Mouse (Mus musculus) lung, embryonic 15.5 days (tissue): ENCODE measurements around the gene Nap1l4. TPM values are rescaled to one million over a fixed set of nuclear protein-coding genes. Genes with fewer than 3 reads are reported as not detected.

ENCODE experiments used
- ATAC-seq: fragments of 200-750 bp; cut with Nextera tagmentation; 2 replicates; pipeline ENCODE4 v1.8.0; 2017; ENCODE audit warnings: moderate number of reproducible peaks, borderline replicate concordance; ENCODE audit not compliant: low FRiP score, low TSS enrichment; ENCODE audit errors: extremely low read depth
- H3K27ac ChIP-seq: fragments of 300-500 bp; sonication (generic); 2 replicates; pipeline ENCODE4 v1.5.1; 2015; ENCODE audit warnings: moderate library complexity, mild to moderate bottlenecking, inconsistent platforms
- H3K27me3 ChIP-seq: fragments of 300-500 bp; sonication (generic); 2 replicates; pipeline ENCODE4 v1.6.1; 2015; ENCODE audit warnings: inconsistent platforms
- H3K36me3 ChIP-seq: fragments of 300-500 bp; sonication (generic); 2 replicates; pipeline ENCODE4 v1.6.1; 2015; ENCODE audit warnings: inconsistent platforms
- H3K4me1 ChIP-seq: fragments of 300-500 bp; sonication (generic); 2 replicates; pipeline ENCODE4 v1.6.1; 2015; ENCODE audit warnings: inconsistent platforms
- H3K4me2 ChIP-seq: fragments of 300-500 bp; sonication (generic); 2 replicates; pipeline ENCODE4 v1.6.1; 2015; ENCODE audit warnings: inconsistent platforms, mild to moderate bottlenecking, moderate library complexity
- H3K4me3 ChIP-seq: fragments of 300-500 bp; sonication (generic); 2 replicates; pipeline ENCODE4 v1.5.1; 2015; ENCODE audit warnings: mild to moderate bottlenecking, inconsistent platforms
- H3K9ac ChIP-seq: fragments of 300-500 bp; sonication (generic); 2 replicates; pipeline ENCODE4 v1.6.1; 2015; ENCODE audit warnings: inconsistent platforms
- H3K9me3 ChIP-seq: fragments of 300-500 bp; sonication (generic); 2 replicates; pipeline ENCODE4 v1.6.1; 2016; ENCODE audit warnings: inconsistent platforms
- WGBS: fragments of 180-500 bp; shearing (Covaris S2); methylation state at CpG from one replicate; pipeline ENCODE4 v1.1.7; 2015; 5-methylcytosine and 5-hydroxymethylcytosine counted together
- microRNA-seq: library from miRNA; unstranded; fragments of <30 nt; microRNA quantifications from one replicate; pipeline ENCODE4, GENCODE M21; 2016
- polyA plus RNA-seq: library from polyadenylated mRNA; unstranded; fragments of >200 nt; fragmentation: Nextera tagmentation; extraction: Ambion mirVana; gene quantifications from 2 replicates; pipeline ENCODE4 v1.2.1, GENCODE M21; 2015

Nap1l4 gene
- polyA plus RNA-seq, 1 experiment from 2014 or later: 255 TPM

- no peak overlapping the region for H3K4me3 ChIP-seq
- no peaks in the 10 kb centered on the region for H3K9me3 ChIP-seq
- H3K9ac ChIP-seq: no peak overlapping the region
- 0 out of 2 replicates have a peak, but pooled peaks cover 8% of the 10 kb centered on the region for H3K4me1 ChIP-seq
- no peaks in the 10 kb centered on the region for H3K36me3 ChIP-seq
- ATAC-seq: no peak
- no peak overlapping the region for H3K4me2 ChIP-seq
- WGBS: 33% methylated on average over 10 of the region's 10 CpGs
- no peaks in the 10 kb centered on the region; the same call in 1 of the 2 replicates for H3K27me3 ChIP-seq
- H3K27ac ChIP-seq: no peak overlapping the region
Measured at GRCm38 (mm10) chr7:143474811-143475210, 74.1 kb downstream of the Nap1l4 start.

GRCm38 (mm10) chr7:143473347-143474101, 75.4 kb downstream of the Nap1l4 start, which contains the start of gene Slc22a18:
Slc22a18 (plus strand) TSS chr7:143473736.
- H3K9ac ChIP-seq: no peak within 1 kb of the TSS
- H3K4me2 ChIP-seq: peak within 1 kb of the TSS; percentile 19; the same call in 1 of the 2 replicates

GRCm38 (mm10) chr7:143469946-143470345, 79.0 kb downstream of the Nap1l4 start:
- Histone ChIP-seq H3K9ac (no peak overlapping the region), H3K4me1 (peaks cover 13% of the 10 kb centered on the region), H3K4me3 (no peak overlapping the region), H3K9me3 (no peaks in the 10 kb centered on the region), H3K4me2 (no peak overlapping the region), H3K27ac (no peak overlapping the region; the same call in 1 of the 2 replicates), H3K36me3 (no peaks in the 10 kb centered on the region), H3K27me3 (0 out of 2 replicates have a peak, but pooled peaks cover 1% of the 10 kb centered on the region)
- WGBS: 9% methylated on average over 8 of the region's 8 CpGs
- ATAC-seq: no peak

More at GRCm38 (mm10) chr7:143473347-143474101, 75.4 kb downstream of the Nap1l4 start, which contains the start of gene Slc22a18:
- no peaks in the 10 kb centered on the region for H3K36me3 ChIP-seq
- H3K4me3 ChIP-seq: no peak within 1 kb of the TSS
- H3K4me1 ChIP-seq: 0 out of 2 replicates have a peak, but pooled peaks cover 8% of the 10 kb centered on the region
- 21% methylated on average over 4 of the region's 4 CpGs for WGBS
- ATAC-seq: no peak
- H3K27ac ChIP-seq: no peak within 1 kb of the TSS
- no peaks in the 10 kb centered on the region for H3K9me3 ChIP-seq
- H3K27me3 ChIP-seq: no peaks in the 10 kb centered on the region

GRCm38 (mm10) chr7:143467714-143468113, 81.2 kb downstream of the Nap1l4 start:
- no peak for ATAC-seq
- H3K4me3 ChIP-seq: no peak overlapping the region
- WGBS: 14% methylated on average over 6 of the region's 6 CpGs
- H3K4me1 ChIP-seq: peaks cover 24% of the 10 kb centered on the region
- H3K9ac ChIP-seq: no peak overlapping the region
- no peaks in the 10 kb centered on the region for H3K36me3 ChIP-seq
- H3K9me3 ChIP-seq: no peaks in the 10 kb centered on the region
- H3K27me3 ChIP-seq: 0 out of 2 replicates have a peak, but pooled peaks cover 4% of the 10 kb centered on the region
- no peak overlapping the region for H3K4me2 ChIP-seq
- H3K27ac ChIP-seq: no peak overlapping the region

- WGBS: 30% methylated on average over 14 of the region's 14 CpGs
- 0 out of 2 replicates have a peak, but pooled peaks have one; percentile 13 for ATAC-seq
- peaks cover 36% of the 10 kb centered on the region for H3K4me1 ChIP-seq
- H3K9me3 ChIP-seq: no peaks in the 10 kb centered on the region
- no peaks in the 10 kb centered on the region for H3K36me3 ChIP-seq
- H3K27me3 ChIP-seq: 0 out of 2 replicates have a peak, but pooled peaks cover 4% of the 10 kb centered on the region
- no peak overlapping the region for H3K4me3 ChIP-seq
- no peak overlapping the region for H3K9ac ChIP-seq
- no peak overlapping the region for H3K27ac ChIP-seq
- no peak overlapping the region for H3K4me2 ChIP-seq
Measured at GRCm38 (mm10) chr7:143466099-143466677, 82.7 kb downstream of the Nap1l4 start.

GRCm38 (mm10) chr7:143464811-143465560, 83.9 kb downstream of the Nap1l4 start:
- Histone ChIP-seq H3K27me3 (0 out of 2 replicates have a peak, but pooled peaks cover 4% of the 10 kb centered on the region), H3K27ac (peak overlapping the region; percentile 74), H3K9ac (peak overlapping the region; percentile 27), H3K4me3 (peak overlapping the region; percentile 34), H3K36me3 (no peaks in the 10 kb centered on the region), H3K9me3 (peaks cover 10% of the 10 kb centered on the region; the same call in 1 of the 2 replicates), H3K4me1 (peaks cover 36% of the 10 kb centered on the region), H3K4me2 (peak overlapping the region; percentile 77)
- ATAC-seq: peak; percentile 29
- 13% methylated on average over 56 of the region's 56 CpGs for WGBS

- Histone ChIP-seq H3K4me1 (peaks cover 36% of the 10 kb centered on the region), H3K36me3 (no peaks in the 10 kb centered on the region), H3K9me3 (peaks cover 10% of the 10 kb centered on the region; the same call in 1 of the 2 replicates), H3K27me3 (peaks cover 4% of the 10 kb centered on the region; the same call in 1 of the 2 replicates), H3K27ac (peak overlapping the region; percentile 74), H3K4me3 (no peak overlapping the region), H3K4me2 (peak overlapping the region; percentile 77; the same call in 1 of the 2 replicates), H3K9ac (no peak overlapping the region)
- 28% methylated on average over 11 of the region's 11 CpGs for WGBS
- no peak for ATAC-seq
Measured at GRCm38 (mm10) chr7:143463865-143464415, 85.0 kb downstream of the Nap1l4 start.

Small RNA genes within 50 kb of the gene (microRNA-seq; reads per million reads assigned to microRNA genes)
- not detected for gene Mir7064

Other genes with a start within 250 kb of the Nap1l4 start
- gene Cdkn1c, start 88.1 kb downstream of the Nap1l4 start, polyA plus RNA-seq: 553 and 555 TPM in 2 replicates
- gene Slc22a18, start 75.4 kb downstream of the Nap1l4 start, polyA plus RNA-seq: 1.9 and 2.4 TPM in 2 replicates
- 4.7 and 4.9 TPM in 2 replicates for gene Phlda2, start 46.0 kb downstream of the Nap1l4 start, polyA plus RNA-seq
- 55.7 and 58.9 TPM in 2 replicates for gene Cars, start 51.0 kb upstream of the Nap1l4 start, polyA plus RNA-seq
- 0.33 and 0.44 TPM in 2 replicates for gene Tnfrsf26, start 79.6 kb upstream of the Nap1l4 start, polyA plus RNA-seq
- gene Tnfrsf22, start 100.6 kb upstream of the Nap1l4 start, polyA plus RNA-seq: 7.8 and 8.1 TPM in 2 replicates
- gene Tnfrsf23, start 136.8 kb upstream of the Nap1l4 start, polyA plus RNA-seq: 1.1 and 1.2 TPM in 2 replicates
- 39.5 and 43.3 TPM in 2 replicates for gene Osbpl5, start 207.9 kb upstream of the Nap1l4 start, polyA plus RNA-seq
- not detected in 2 replicates for gene Mrgprg, start 217.9 kb upstream of the Nap1l4 start, polyA plus RNA-seq
- 0.93 and 1.1 TPM in 2 replicates for gene Mrgpre, start 235.4 kb upstream of the Nap1l4 start, polyA plus RNA-seq